Mouse (Mus musculus) neural tube, embryonic 10.5 days (tissue): Measurements from ENCODE around the gene 4933427D14Rik.

Source experiments
- DNase-seq: peaks from one replicate; pipeline ENCODE4 v3.0.0-alpha.2; 2017; ENCODE audit warnings: low spot score; ENCODE audit errors: extremely low spot score

4933427D14Rik gene

GRCm38 (mm10) chr11:72207204-72207833 lies at the start of gene 4933427D14Rik, which contains the start of gene Txndc17:
Gene 4933427D14Rik (minus strand): TSS chr11:72207459.
Gene Txndc17 (plus strand): TSS chr11:72207547.
- DNase-seq, result peak; percentile 90

GRCm38 (mm10) chr11:72256441-72256840 lies 49.2 kb upstream of the 4933427D14Rik start:
- no peak for DNase-seq

- DNase-seq, result no peak
Observed at GRCm38 (mm10) chr11:72255629-72256028, 48.4 kb upstream of the 4933427D14Rik start.

GRCm38 (mm10) chr11:72245196-72245753 lies 38.0 kb upstream of the 4933427D14Rik start:
- DNase-seq, result no peak

GRCm38 (mm10) chr11:72240062-72240860 lies 33.0 kb upstream of the 4933427D14Rik start:
- DNase-seq, result no peak

GRCm38 (mm10) chr11:72234013-72234412 lies 26.8 kb upstream of the 4933427D14Rik start:
- DNase-seq, result no peak

GRCm38 (mm10) chr11:72232991-72233390 lies 25.7 kb upstream of the 4933427D14Rik start:
- DNase-seq, result no peak

- no peak for DNase-seq
Observed at GRCm38 (mm10) chr11:72232068-72232467, 24.8 kb upstream of the 4933427D14Rik start.

GRCm38 (mm10) chr11:72228513-72228912 lies 21.3 kb upstream of the 4933427D14Rik start:
- DNase-seq, result no peak

- no peak for DNase-seq
Observed at GRCm38 (mm10) chr11:72226901-72227300, 19.6 kb upstream of the 4933427D14Rik start.

GRCm38 (mm10) chr11:72226020-72226791 lies 18.9 kb upstream of the 4933427D14Rik start:
- DNase-seq, result no peak

GRCm38 (mm10) chr11:72224865-72225264 lies 17.6 kb upstream of the 4933427D14Rik start:
- DNase-seq, result peak; percentile 72

GRCm38 (mm10) chr11:72223414-72223813 lies 16.2 kb upstream of the 4933427D14Rik start:
- no peak for DNase-seq

- peak; percentile 76 for DNase-seq
Observed at GRCm38 (mm10) chr11:72221278-72221677, 14.0 kb upstream of the 4933427D14Rik start.

GRCm38 (mm10) chr11:72217116-72217515 lies 9.9 kb upstream of the 4933427D14Rik start:
- no peak for DNase-seq

- DNase-seq, result no peak
Observed at GRCm38 (mm10) chr11:72215410-72215797, 8.1 kb upstream of the 4933427D14Rik start, which contains the start of gene Med31. Gene Med31 (minus strand): TSS chr11:72215592.

- peak; percentile 98 for DNase-seq
Observed at GRCm38 (mm10) chr11:72214591-72215409, 7.5 kb upstream of the 4933427D14Rik start.

- no peak for DNase-seq
Observed at GRCm38 (mm10) chr11:72207834-72208377, 647 bp upstream of the 4933427D14Rik start.

- DNase-seq, result peak; percentile 49
Observed at GRCm38 (mm10) chr11:72206341-72207203, 687 bp downstream of the 4933427D14Rik start, which contains the start of gene Gm43951. Gene Gm43951 (minus strand): TSS chr11:72206840.
